Mouse (Mus musculus) cerebellum, adult 2 months (tissue): ENCODE results near the gene Eipr1.

Experiments used
- CTCF ChIP-seq: fragments of 200-500 bp; IDR thresholded peaks from 2 replicates; pipeline ENCODE4 v1.5.1; 2011; ENCODE audit warnings: low read depth, mild to moderate bottlenecking, control low read depth, low read length, moderate library complexity, borderline replicate concordance; ENCODE audit not compliant: insufficient read depth
- POLR2A ChIP-seq: fragments of 200-500 bp; IDR thresholded peaks from 2 replicates; pipeline ENCODE4 v1.6.1; 2011; ENCODE audit warnings: low read length, control low read depth, borderline replicate concordance; ENCODE audit not compliant: insufficient read depth

DNA sequence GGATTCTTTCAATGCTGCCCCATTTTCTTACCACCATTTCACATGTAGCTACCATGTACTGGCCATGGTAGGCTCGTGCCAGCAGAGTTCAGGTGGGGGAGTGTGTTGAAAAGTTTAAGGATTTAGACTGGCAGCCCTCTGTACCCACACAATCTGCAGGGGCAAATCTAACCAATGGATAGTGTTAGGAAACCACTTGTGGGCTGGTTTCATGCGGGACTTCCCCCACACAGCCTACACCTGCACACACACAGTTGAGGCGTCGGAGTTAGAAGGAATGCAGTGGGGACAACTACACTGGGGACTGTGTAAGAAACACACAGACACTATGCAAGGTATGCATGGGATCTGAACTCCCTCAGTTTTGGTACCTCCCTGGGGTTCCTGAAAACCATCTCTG is 25.4 kb upstream of the Eipr1 start:
- TF ChIP-seq CTCF (no peak), POLR2A (no peak)
